Mouse (Mus musculus) right cerebral cortex, postnatal 36 days (tissue): ENCODE measurements around the gene Gpc6.

Experiments
- DNase-seq, 2 experiments: peaks; one replicate each; pipeline ENCODE4 v3.0.0; 2022; ENCODE audit warnings: low spot score in 2 of 2, mixed read lengths in 1 of 2

The Gpc6 gene

DNA sequence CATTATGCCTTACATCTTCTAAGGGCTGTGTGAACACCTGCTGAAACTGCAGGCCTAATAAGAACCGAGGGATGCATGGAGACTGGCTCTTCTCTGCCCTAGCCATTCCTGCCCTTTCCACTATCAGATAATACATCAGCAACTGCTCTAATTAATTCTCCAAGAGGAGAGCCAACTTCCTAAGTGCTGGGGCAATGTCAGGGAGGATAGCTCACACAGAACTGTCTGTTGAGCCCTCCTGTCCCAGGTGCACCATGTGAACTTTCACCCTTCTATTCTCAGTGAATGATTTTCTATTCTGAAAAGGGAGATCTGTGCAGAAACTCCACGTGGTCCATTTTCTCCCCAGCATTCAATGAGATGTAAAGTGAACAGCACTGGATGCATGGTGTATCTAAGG, 136.0 kb downstream of the Gpc6 start:
- DNase-seq: no peak

- no peak for DNase-seq
These were observed 136.4 kb downstream of the Gpc6 start for GRCm38 (mm10) chr14:117061527-117061926.

- DNase-seq: no peak
These were observed 143.1 kb downstream of the Gpc6 start for GRCm38 (mm10) chr14:117068179-117068578.

GRCm38 (mm10) chr14:117070470-117071085, 145.5 kb downstream of the Gpc6 start:
- no peak for DNase-seq

GRCm38 (mm10) chr14:117093586-117093985, 168.5 kb downstream of the Gpc6 start:
- DNase-seq: no peak

DNA sequence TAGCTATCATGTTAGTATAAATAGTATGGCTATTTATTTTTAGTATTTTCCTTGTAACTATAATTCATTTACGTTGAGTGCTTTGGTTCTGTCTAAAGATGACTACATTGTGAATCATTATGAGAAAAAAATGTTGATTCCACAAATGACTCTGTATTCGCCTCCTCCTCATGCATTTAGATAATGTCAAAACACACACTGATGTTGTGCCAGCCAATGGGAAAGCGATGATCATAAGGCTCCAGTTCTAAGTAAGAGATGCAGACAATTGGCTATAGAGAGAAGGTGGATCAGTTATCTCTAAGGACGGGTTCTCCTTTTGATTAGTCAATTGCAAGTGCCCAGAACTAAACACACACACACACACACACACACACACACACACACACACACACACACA, 181.8 kb downstream of the Gpc6 start:
- DNase-seq: peak in 1 of 2 experiments; percentile 6

GRCm38 (mm10) chr14:117113153-117113552, 188.0 kb downstream of the Gpc6 start:
- no peak for DNase-seq

GRCm38 (mm10) chr14:117122036-117122435, 196.9 kb downstream of the Gpc6 start:
- no peak for DNase-seq

DNA sequence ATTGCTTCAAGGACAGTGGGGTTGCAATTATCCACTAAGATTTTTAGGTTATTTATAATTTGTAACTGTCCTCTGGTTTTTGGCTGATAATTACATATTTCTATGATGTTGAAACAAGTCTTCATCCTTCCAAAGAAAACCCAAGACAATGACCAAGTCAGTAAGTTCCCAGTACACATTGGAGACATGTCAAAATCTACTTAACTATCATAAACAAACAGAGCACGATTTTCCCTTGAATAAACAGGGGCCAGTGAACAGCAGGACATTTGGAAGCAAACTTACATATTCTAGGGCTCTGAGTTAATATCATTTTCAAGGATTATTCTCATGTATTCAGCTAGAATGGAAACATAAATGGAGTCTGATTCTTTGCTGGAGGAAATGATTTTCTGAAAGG, 205.2 kb downstream of the Gpc6 start:
- no peak for DNase-seq

DNA sequence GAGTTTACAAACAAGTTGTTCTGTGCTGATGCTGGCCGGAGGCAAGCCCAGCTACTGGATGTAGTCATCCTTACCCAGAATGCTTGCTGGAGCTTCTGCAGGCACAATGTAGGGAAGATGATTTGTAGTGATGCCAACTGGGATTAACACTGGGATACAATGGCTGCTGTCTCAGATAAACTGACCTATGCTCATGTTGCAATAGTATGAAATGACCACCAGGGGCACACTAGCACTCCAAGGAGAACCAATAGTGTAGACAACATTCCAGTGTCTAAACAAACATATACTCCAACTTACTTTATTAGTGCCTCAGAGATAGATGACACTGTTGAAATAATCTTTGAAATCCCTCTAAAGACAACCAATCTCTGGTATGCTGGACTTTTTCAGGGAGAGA, 206.2 kb downstream of the Gpc6 start:
- no peak for DNase-seq

- no peak for DNase-seq
These were observed 216.1 kb downstream of the Gpc6 start for GRCm38 (mm10) chr14:117141077-117141848.

GRCm38 (mm10) chr14:117146089-117146488, 221.0 kb downstream of the Gpc6 start:
- peak in 1 of 2 experiments; percentile 10 for DNase-seq

- DNase-seq: no peak
These were observed 221.6 kb downstream of the Gpc6 start for GRCm38 (mm10) chr14:117146665-117147064.

- DNase-seq: no peak
These were observed 226.5 kb downstream of the Gpc6 start for GRCm38 (mm10) chr14:117151621-117152020.

GRCm38 (mm10) chr14:117155884-117156465, 230.9 kb downstream of the Gpc6 start:
- no peak for DNase-seq

GRCm38 (mm10) chr14:117157426-117157825, 232.3 kb downstream of the Gpc6 start:
- no peak for DNase-seq

GRCm38 (mm10) chr14:117166350-117166749, 241.2 kb downstream of the Gpc6 start:
- no peak for DNase-seq

GRCm38 (mm10) chr14:117193364-117193763, 268.2 kb downstream of the Gpc6 start:
- no peak for DNase-seq

DNA sequence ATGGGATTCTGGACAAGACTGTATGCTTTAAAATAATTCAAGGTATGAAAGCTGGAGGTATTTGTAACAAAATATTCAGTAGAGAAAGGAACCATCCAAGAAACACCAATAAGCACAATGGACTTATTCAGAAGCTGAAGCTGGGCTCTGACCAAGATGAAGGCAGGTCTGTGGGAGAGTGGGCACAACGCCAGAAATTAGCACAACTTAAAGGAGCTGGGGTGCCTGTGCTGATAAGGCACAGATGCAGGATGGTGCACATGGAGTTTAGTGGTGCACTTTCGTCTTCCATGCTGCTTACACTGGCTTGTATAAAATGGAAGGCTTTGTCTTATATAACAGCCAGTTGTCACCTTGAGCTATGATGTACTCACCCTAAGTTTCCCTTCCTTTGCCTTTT, 276.9 kb downstream of the Gpc6 start:
- no peak for DNase-seq

DNA sequence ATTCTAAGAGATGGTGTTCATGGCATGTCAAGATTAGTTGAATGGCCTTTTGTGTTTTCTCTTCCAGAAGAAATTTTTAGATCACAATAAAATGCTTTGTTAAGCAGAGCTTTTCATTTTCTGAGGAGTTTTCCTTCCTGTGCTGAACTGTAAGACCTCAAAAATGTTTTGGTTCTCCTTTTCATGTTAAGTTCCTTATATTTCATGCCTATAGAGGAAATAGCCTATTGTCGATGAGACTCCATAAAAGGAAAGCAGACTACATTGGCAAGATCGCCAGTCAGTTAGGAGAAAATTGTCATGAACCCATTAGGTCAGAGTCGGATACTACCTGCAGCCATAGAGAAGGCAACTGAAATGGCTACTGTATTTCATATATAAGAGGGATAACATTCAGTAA, 278.8 kb downstream of the Gpc6 start:
- no peak for DNase-seq

- DNase-seq: no peak
These were observed 289.3 kb downstream of the Gpc6 start for GRCm38 (mm10) chr14:117214373-117214772.

DNA sequence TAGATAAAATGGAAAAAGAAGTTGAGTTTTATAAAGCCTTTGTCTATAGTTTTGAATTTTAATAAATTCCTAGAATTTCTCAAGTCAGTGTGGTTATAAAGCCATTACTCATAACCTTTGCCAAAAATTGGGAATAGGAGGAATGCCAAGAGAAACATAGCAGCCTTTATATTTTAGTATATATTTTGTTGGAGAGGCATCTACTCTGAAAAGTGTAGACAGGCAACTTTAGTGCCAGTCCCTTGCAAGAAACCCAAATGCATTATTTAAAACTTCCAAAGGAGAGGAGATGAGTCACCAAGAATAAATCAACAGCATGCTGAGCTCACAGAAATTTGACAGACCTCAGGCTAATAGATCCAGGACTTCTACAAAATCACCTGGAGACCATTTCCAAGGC, 301.8 kb downstream of the Gpc6 start:
- DNase-seq: no peak

DNA sequence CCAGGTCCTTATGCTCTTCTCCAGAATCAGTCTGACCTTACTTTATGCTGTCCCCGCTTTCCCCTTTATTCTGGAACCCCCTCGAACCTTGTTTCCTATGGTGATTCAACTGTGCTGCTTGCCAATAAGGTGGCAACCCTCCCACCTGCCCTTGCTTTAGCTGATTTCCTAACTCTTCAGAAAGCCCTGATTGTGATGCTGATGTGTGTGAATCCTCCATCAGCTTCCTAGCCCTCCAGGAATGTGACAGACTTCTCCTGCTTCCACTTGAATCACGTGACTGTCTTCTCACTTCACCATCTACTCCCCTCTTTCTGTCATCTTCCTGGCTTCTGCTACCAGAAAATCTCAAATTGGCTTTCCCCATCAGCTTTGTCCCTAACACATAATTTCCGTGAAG, 305.4 kb downstream of the Gpc6 start:
- no peak for DNase-seq
